Mouse (Mus musculus) lung, postnatal 0 days (tissue): Measurements from ENCODE around the gene Map3k6. TPM values are rescaled to one million over a fixed set of nuclear protein-coding genes. Genes with fewer than 3 reads are reported as not detected.

Experiments
- ATAC-seq: fragments of 200-750 bp; cut with Nextera tagmentation; 2 replicates; pipeline ENCODE4 v1.8.0; 2017; ENCODE audit warnings: moderate library complexity
- DNase-seq: peaks from one replicate; pipeline ENCODE4 v3.0.0-alpha.2; 2016; ENCODE audit warnings: low spot score
- H3K27ac ChIP-seq: fragments of 300-500 bp; sonication (generic); 2 replicates; pipeline ENCODE4 v1.5.1; 2014; ENCODE audit warnings: antibody characterized with exemption, mild to moderate bottlenecking, low read length, mixed read lengths
- H3K27me3 ChIP-seq: fragments of 300-500 bp; sonication (generic); replicated peaks from 2 replicates; pipeline ENCODE4 v1.6.1; 2014; ENCODE audit warnings: low read length, mixed read lengths; ENCODE audit not compliant: insufficient read depth
- H3K36me3 ChIP-seq: fragments of 300-500 bp; sonication (generic); 2 replicates; pipeline ENCODE4 v1.6.1; 2014; ENCODE audit warnings: low read length, mixed read lengths; ENCODE audit not compliant: insufficient read depth
- H3K4me1 ChIP-seq: fragments of 300-500 bp; sonication (generic); 2 replicates; pipeline ENCODE4 v1.6.1; 2014; ENCODE audit warnings: antibody characterized with exemption, low read depth, low read length, mixed read lengths; ENCODE audit not compliant: insufficient read depth
- H3K4me2 ChIP-seq: fragments of 300-500 bp; sonication (generic); replicated peaks from 2 replicates; pipeline ENCODE4 v1.6.1; 2014; ENCODE audit warnings: low read depth, mild to moderate bottlenecking, low read length, moderate library complexity, mixed read lengths
- H3K4me3 ChIP-seq: fragments of 300-500 bp; sonication (generic); 2 replicates; pipeline ENCODE4 v1.5.1; 2014; ENCODE audit warnings: low read depth, low read length
- H3K9ac ChIP-seq: fragments of 300-500 bp; sonication (generic); replicated peaks from 2 replicates; pipeline ENCODE4 v1.6.1; 2014; ENCODE audit warnings: low read depth, mild to moderate bottlenecking
- H3K9me3 ChIP-seq: fragments of 300-500 bp; sonication (generic); 2 replicates; pipeline ENCODE4 v1.6.1; 2016; ENCODE audit warnings: low read length, mixed read lengths
- CTCF ChIP-seq: IDR thresholded peaks from 2 replicates; pipeline ENCODE4 v1.5.1; 2016; ENCODE audit warnings: antibody characterized with exemption, mild to moderate bottlenecking
- EP300 ChIP-seq: IDR thresholded peaks from 2 replicates; pipeline ENCODE4 v1.6.1; 2016; ENCODE audit warnings: antibody characterized with exemption, mild to moderate bottlenecking, control low read depth
- WGBS: fragments of 180-500 bp; shearing (Covaris S2); extraction: QIAGEN DNeasy Blood & Tissue Kit; methylation state at CpG from one replicate; pipeline ENCODE4 v1.1.7; 2014; 5-methylcytosine and 5-hydroxymethylcytosine counted together
- polyA plus RNA-seq: library from polyadenylated mRNA; unstranded; fragments of >200 nt; fragmentation: Nextera tagmentation; extraction: Ambion mirVana; gene quantifications from 2 replicates; pipeline ENCODE4 v1.2.1, GENCODE M21; 2015

Gene Map3k6
- polyA plus RNA-seq, 1 experiment from 2014 or later = 18.7 TPM

GRCm38 (mm10) chr4:133265759-133266158, 25.1 kb downstream of the Map3k6 start:
- H3K4me1 ChIP-seq = no peaks in the 10 kb centered on the region
- ATAC-seq (peak; percentile 28), DNase-seq (no peak)
- H3K9ac ChIP-seq = no peak overlapping the region
- H3K4me2 ChIP-seq = no peak overlapping the region
- WGBS = 77% methylated on average over 4 of the region's 4 CpGs
- H3K27ac ChIP-seq = no peak overlapping the region
- no peaks in the 10 kb centered on the region for H3K27me3 ChIP-seq
- no peak for TF ChIP-seq CTCF
- TF ChIP-seq EP300 = no peak
- H3K9me3 ChIP-seq = no peaks in the 10 kb centered on the region
- peaks cover 36% of the 10 kb centered on the region for H3K36me3 ChIP-seq
- no peak overlapping the region for H3K4me3 ChIP-seq

- Histone ChIP-seq H3K9ac (no peak overlapping the region), H3K27ac (no peak overlapping the region), H3K27me3 (no peaks in the 10 kb centered on the region), H3K4me1 (no peaks in the 10 kb centered on the region), H3K36me3 (peaks cover 36% of the 10 kb centered on the region), H3K9me3 (no peaks in the 10 kb centered on the region), H3K4me3 (no peak overlapping the region), H3K4me2 (no peak overlapping the region)
- no peak for ATAC-seq
- 88% methylated on average over 12 of the region's 12 CpGs for WGBS
- no peak for TF ChIP-seq CTCF
- no peak for DNase-seq
These were observed 25.7 kb downstream of the Map3k6 start for GRCm38 (mm10) chr4:133266248-133266880.

GRCm38 (mm10) chr4:133268931-133269330, 28.3 kb downstream of the Map3k6 start:
- WGBS = 83% methylated on average over 3 of the region's 3 CpGs
- TF ChIP-seq CTCF (no peak), EP300 (no peak)

GRCm38 (mm10) chr4:133269596-133269995, 29.0 kb downstream of the Map3k6 start:
- H3K27me3 ChIP-seq = no peaks in the 10 kb centered on the region

More at GRCm38 (mm10) chr4:133268931-133269330, 28.3 kb downstream of the Map3k6 start:
- Histone ChIP-seq H3K36me3 (peaks cover 36% of the 10 kb centered on the region), H3K4me3 (no peak overlapping the region), H3K4me2 (no peak overlapping the region), H3K27ac (no peak overlapping the region), H3K4me1 (no peaks in the 10 kb centered on the region), H3K9me3 (no peaks in the 10 kb centered on the region), H3K9ac (no peak overlapping the region), H3K27me3 (no peaks in the 10 kb centered on the region)
- ATAC-seq (no peak), DNase-seq (no peak)

GRCm38 (mm10) chr4:133270929-133271328, 30.3 kb downstream of the Map3k6 start:
- Histone ChIP-seq H3K4me3 (no peak overlapping the region), H3K9ac (no peak overlapping the region), H3K36me3 (peaks cover 36% of the 10 kb centered on the region), H3K27ac (no peak overlapping the region), H3K9me3 (no peaks in the 10 kb centered on the region), H3K4me2 (no peak overlapping the region), H3K27me3 (no peaks in the 10 kb centered on the region), H3K4me1 (no peaks in the 10 kb centered on the region)
- DNase-seq (no peak), ATAC-seq (no peak)
- TF ChIP-seq EP300 = no peak
- WGBS = 90% methylated on average over 9 of the region's 9 CpGs

More at GRCm38 (mm10) chr4:133269596-133269995, 29.0 kb downstream of the Map3k6 start:
- no peaks in the 10 kb centered on the region for H3K4me1 ChIP-seq
- no peak overlapping the region for H3K9ac ChIP-seq
- H3K4me3 ChIP-seq = no peak overlapping the region
- H3K9me3 ChIP-seq = no peaks in the 10 kb centered on the region
- TF ChIP-seq EP300 (no peak), CTCF (no peak)
- ATAC-seq (no peak), DNase-seq (no peak)
- 87% methylated on average over 3 of the region's 3 CpGs for WGBS
- no peak overlapping the region for H3K4me2 ChIP-seq
- H3K36me3 ChIP-seq = peaks cover 36% of the 10 kb centered on the region
- H3K27ac ChIP-seq = no peak overlapping the region

GRCm38 (mm10) chr4:133277104-133278026, 36.7 kb downstream of the Map3k6 start, which contains the start of gene Tmem222:
Gene Tmem222, minus strand, starts transcription at chr4:133277792.
- Histone ChIP-seq H3K4me2 (peak within 1 kb of the TSS; percentile 82), H3K27ac (peak within 1 kb of the TSS; percentile 90), H3K9me3 (no peaks in the 10 kb centered on the region), H3K36me3 (no peaks in the 10 kb centered on the region), H3K27me3 (no peaks in the 10 kb centered on the region), H3K4me3 (peak within 1 kb of the TSS; percentile 62), H3K4me1 (peaks cover 4% of the 10 kb centered on the region; the same call in 1 of the 2 replicates), H3K9ac (peak within 1 kb of the TSS; percentile 82)
- DNase-seq = peak; percentile 96
- peak; percentile 97 for ATAC-seq
- WGBS = 2% methylated on average over 73 of the region's 73 CpGs
- TF ChIP-seq CTCF (no peak), EP300 (no peak)
